Mouse (Mus musculus): ENCODE data around the gene 1700025G04Rik.

1700025G04Rik gene

DNA sequence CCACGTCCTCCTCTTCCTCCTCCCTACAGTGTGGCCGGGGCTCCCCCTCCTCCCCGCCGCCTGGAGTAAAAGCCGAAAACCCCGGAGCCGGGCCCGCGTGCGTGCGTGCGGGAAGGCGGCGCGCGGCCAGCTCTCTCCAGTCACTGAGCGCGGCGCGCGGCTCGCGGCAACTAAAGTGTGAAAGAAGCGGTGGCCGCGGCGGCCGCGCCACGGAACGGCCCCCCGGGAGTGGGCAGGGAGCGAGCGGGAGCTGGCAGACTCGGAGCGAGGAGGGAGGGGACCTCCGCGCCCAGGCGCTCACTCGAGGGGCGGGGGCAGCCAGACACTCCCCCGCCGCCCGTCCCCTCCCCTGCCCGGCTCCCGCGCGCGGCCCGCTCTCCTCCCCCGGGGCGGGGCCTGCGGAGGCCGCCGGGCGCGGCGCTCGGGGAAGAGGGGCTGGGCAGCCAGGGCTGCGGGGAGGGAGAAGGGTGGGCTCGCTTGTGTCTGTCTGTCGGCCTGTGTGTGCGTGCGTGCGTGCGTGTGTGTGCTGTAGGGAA is at the start of gene 1700025G04Rik:
Gene 1700025G04Rik, minus strand, starts transcription at position 108 of the 536 bp plus-strand sequence.
- peak; percentile 81 for DNase-seq

GRCm38 (mm10) chr1:152139496-152139895 is 49.6 kb upstream of the 1700025G04Rik start:
- DNase-seq: no peak

DNA sequence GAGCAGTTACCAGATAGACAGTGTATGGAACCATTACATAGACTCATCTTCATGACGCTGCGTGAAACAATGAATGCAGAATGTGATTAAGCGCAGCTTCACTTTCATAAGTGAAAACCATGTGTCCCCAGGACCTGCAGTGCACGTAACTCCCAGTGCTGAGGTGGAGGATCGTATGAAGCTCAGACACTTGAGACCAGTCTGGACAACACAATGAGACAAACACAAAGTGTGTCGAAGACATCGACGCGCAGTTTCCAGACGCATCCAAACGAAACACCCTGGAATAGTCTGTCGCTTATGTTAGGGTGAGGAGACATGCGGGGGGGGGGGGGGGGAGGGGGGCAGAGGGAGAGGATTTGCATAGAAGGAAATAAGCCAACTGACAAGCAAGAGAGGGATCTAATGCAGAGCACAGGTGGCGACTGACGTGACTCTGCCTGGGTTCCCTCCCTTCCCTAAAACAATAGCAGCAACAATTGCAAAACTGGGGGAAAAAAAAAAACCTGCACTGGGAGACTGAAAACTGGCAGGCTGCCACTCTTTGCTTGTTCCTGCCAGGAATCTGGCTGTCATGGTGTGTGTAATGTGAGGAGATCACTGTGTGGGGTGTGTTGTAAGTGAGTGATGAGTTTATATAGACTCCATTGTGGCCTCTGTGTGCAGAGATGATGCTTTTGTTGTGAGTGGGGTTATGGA is 40.3 kb upstream of the 1700025G04Rik start:
- DNase-seq: peak; percentile 55

DNA sequence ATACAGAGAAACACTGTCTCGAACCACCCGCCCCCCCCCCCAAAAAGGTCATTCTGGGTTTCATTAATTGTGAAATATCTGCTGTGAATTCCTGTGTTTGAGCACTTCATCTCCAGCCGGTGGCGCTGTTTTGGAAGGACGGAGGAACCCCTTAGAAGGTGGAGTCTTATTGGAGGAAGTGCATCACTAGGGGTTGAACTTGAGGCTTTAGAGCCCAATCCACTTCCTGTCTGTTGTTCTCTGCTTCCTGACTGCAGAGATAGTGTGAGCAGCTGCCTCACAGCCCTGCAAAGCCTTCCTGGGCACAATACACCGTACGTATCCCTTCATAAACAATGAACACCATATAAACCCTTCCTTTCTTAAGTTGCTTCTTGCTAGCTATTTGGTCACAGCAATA is 35.5 kb upstream of the 1700025G04Rik start:
- DNase-seq: no peak

GRCm38 (mm10) chr1:152110123-152110522 is 20.2 kb upstream of the 1700025G04Rik start:
- no peak for DNase-seq

GRCm38 (mm10) chr1:152106136-152106535 is 16.2 kb upstream of the 1700025G04Rik start:
- no peak for DNase-seq

DNA sequence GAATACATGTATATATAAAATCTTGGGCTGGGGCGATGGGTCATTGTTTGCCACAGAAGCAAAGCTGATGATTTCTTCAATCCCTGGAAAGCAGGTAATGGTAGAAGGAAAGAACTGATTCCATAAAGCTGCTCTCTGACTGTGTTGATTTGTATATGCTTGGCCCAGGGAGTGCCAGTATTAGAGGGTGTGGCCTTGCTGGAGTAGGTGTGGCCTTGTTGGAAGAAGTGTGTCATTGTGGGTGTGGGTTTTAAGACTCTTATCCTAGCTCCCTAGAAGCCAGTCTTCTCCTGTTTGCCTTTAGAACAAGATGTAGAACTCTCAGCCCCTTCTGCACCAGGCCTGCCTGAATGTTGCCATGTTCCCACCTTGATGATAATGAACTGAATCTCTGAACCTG is 15.3 kb upstream of the 1700025G04Rik start:
- DNase-seq: no peak

GRCm38 (mm10) chr1:152101746-152102145 is 11.8 kb upstream of the 1700025G04Rik start:
- DNase-seq: no peak

- no peak for DNase-seq
Measured at GRCm38 (mm10) chr1:152096045-152096444, 6.1 kb upstream of the 1700025G04Rik start.

DNA sequence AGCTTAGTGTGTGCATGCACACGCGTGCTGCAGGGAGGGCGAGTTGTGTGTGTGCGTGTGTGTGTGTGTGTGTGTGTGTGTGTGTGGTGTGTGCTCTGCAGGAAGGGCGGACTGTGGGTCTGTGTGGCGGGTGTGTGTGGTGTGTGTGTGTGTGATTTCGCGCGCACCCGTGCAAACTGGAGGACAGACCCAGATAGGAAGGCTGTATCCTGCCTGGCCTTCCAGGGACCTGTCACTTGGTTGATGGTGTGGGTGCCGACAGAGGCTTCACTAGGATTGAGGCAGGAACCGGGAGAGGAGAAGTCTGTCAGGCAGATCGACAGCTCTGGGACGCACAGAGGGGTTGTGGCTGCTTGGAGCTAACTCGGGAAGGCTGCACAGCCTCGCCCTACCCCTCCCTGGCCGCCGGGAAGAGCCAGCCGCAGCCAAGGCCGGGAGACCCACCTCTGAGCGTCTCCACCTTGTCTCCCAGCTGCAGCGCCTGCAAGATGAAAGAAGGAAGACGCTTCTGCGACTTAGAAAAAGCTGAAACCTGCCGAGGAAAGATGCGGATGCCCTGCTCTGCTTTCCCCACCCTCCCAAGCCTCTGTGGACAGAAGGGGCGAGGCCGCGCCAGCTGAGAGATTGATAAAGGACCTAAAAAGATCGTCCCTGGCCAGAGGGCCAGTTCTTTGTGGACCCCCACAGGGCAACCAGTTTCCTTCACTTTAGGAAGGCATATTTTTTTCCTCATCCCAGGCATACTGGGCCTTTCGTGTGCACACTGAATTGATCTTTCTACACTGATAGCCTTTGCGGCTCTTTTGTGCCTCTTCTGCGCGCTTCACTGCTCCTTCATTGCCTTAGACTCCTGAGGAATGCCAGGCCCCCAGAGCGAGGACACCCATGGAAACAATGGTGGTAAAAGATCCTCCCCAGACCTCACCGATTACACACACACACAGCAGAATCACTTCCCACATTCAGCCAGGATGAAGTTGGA is 930 bp upstream of the 1700025G04Rik start:
- peak; percentile 52 for DNase-seq

GRCm38 (mm10) chr1:152089526-152089925 is 399 bp downstream of the 1700025G04Rik start:
- peak; percentile 68 for DNase-seq

DNA sequence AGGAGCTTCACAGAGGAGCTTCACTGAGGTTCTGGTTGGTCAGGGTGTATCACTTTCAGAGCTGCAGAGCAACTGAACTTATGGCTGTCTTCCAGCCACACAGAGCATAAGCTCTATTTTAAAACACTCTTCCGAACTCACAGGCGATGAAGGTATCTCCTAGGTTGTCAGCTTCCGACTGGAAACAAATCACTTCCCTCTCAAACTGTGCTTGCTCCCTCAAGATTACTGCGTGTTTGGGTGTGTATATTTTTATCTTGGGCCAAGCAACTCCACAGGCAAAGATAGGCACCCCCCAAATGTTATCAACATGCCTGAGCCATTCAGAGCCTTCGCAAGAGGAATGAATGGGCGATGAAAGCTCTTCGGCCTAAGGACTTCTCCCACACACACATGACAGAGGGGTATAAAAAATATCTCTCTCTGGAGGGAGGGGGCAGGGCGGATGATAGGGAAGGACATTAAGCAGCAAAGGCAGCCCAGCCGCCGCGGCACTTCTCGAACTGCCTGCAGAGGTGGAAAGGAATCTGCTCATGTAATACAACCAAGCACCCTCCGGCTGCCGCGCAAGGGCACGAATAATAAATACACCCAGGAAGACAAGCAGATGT is 1.0 kb downstream of the 1700025G04Rik start:
- DNase-seq: peak; percentile 54

GRCm38 (mm10) chr1:152088030-152088429 is 1.9 kb downstream of the 1700025G04Rik start:
- no peak for DNase-seq

DNA sequence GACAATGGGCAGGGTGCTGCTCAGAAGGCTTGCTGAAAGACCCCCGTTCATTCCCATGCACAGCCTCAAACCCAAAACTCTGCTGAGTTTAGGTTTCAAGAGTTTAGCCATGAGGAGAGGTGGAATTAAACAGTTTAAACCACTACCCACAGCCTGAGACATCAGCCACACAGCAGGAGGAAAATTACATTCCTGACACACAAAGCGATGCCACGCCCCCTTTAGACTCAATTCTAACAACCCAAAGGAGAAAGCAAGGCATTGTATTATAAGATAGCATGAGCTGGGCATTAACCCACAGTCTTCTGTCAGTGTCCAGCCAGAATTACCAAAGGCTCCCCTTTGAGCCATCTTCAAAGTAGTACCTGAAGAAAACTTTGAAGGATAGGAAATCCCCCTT is 3.0 kb downstream of the 1700025G04Rik start:
- no peak for DNase-seq

GRCm38 (mm10) chr1:152085561-152085960 is 4.4 kb downstream of the 1700025G04Rik start:
- DNase-seq: no peak

GRCm38 (mm10) chr1:152084638-152085345 is 5.1 kb downstream of the 1700025G04Rik start:
- no peak for DNase-seq

DNA sequence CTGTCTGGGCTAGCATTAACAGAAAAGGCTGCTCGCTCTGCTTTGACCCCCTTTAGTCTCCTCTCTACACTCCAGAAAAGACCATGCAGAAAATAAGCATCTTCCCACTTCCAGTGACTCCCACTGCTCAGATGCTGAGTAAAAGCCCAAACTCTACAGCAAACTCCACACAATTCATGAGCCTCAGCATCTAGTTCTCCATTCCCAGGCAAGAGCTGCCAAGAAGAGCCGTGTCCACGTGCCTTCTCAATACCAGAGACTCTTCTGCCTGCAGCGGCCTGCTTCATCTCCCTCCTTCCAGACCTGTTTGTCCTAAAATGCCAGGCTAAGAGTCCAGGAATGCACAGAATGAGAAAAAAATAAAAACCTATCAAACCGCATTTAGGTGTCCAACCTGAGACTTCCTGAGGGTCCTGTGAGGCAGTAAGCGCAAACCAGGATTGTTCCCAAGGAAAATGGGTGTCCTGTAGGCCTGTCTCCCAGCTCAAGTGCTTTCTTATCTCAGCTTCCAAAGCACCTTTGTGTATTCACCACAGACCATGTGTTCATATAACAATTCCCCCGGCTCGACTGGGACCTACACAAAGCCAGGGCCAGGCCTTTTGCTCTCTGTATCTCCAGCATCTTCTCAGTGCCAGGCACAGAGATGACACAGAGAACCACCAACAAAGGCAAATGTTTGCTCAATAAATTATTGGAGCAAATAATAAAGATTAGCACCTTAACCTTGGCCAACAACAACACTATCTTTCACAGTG is 7.8 kb downstream of the 1700025G04Rik start:
- DNase-seq: peak; percentile 17

DNA sequence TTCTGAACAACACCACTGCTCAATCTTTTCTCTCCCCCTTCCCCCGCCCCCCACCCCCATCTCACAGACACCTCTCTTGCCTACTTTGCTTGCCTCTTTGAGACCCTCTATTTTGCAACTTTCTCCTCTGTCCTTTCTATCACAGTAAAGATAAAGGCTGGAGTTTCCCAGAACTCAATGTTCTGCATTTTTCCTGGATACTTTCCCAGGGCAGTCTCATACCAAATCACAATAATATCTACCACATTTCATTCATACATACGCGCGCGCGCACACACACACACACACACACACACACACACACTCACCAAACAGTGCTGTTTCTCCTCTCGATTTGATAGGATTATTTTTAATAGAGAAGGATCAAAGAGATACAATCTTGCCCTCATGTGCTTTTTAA is 8.8 kb downstream of the 1700025G04Rik start:
- no peak for DNase-seq

GRCm38 (mm10) chr1:152080244-152080643 is 9.7 kb downstream of the 1700025G04Rik start:
- no peak for DNase-seq

- no peak for DNase-seq
Measured at GRCm38 (mm10) chr1:152077171-152077715, 12.7 kb downstream of the 1700025G04Rik start.

- DNase-seq: no peak
Measured at GRCm38 (mm10) chr1:152076222-152076845, 13.6 kb downstream of the 1700025G04Rik start.

Data from right cerebral cortex, postnatal 14 days (tissue).